ENCODE assay signal across 1 mouse cellular context in the genomic region with DNA sequence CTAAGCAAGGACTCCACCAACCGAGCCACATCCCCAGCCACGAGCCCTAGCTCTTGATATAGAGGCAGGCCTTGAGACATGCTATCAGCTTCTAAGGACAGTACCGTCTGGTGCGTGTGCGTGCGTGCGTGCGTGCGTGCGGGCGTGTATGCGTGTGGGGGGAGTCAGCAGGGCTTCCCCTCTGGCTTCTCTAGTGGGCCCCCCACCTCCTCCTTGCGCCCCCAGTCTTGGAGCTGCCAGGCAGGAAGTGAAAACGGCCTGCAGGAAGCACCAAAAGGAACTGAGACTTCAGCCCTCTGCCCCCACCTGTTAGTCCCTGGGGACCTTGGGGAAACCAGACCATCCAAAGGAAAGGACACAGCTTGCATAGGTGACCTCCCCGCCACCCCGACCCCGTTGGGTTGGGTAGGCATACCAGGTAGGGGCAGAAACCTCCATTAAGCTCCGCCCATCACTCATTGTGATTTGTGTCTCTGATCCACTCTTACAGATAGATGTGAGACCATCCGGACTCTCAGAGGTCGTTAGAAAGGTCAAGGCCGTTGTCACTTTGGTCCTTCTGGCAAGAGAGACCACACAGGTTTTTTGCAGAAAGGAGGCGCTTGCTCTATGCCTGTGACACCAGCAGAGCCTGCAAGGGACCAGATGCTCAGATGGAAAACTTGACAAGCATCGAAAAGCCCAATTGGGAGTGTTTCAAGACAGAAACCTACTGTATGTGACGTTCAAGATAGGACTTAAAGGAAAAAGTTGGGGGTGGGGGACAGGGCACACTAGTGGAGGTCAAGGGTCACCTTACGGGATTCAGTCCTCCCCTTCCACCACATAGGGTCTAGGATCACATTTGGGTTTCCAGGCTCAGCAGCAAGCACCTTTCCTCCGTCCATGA.
TF ChIP-seq lines count a peak whose summit lies in the region.

No protein-coding gene starts in this region.

TF ChIP-seq in CH12.LX, 34 proteins besides CTCF, POLR2A, EP300 and RAD21 (continued from another document):
- peak; percentile 96 for TF ChIP-seq CHD2 (IDR thresholded peaks at IDR 0.05; ENCODE audit: low read length)
- no peak for TF ChIP-seq GABPA (IDR thresholded peaks at IDR 0.05; ENCODE audit: insufficient replicate concordance, low read depth, low read length)
- no peak for TF ChIP-seq USF1 (IDR thresholded peaks at IDR 0.05; ENCODE audit: low read depth, low read length)
- no peak for TF ChIP-seq E2F4 (IDR thresholded peaks at IDR 0.05; ENCODE audit: insufficient replicate concordance, low read depth, low read length)
- TF ChIP-seq JUN (IDR thresholded peaks at IDR 0.05; ENCODE audit: insufficient read depth, low read depth, low read length), result peak; percentile 96
- TF ChIP-seq MAX (IDR thresholded peaks at IDR 0.05; ENCODE audit: low read length), result peak; percentile 33; the same call in 1 of the 2 replicates
- no peak; the same call in none of the 2 replicates for TF ChIP-seq SMC3 (IDR thresholded peaks at IDR 0.05; ENCODE audit: low read depth, low read length)
- TF ChIP-seq NRF1 (IDR thresholded peaks at IDR 0.05; ENCODE audit: low read depth, low read length), result peak; percentile 66
- peak; percentile 85 for TF ChIP-seq JUND (conservative IDR thresholded peaks at IDR 0.05; ENCODE audit: low read depth, low read length)
- TF ChIP-seq MEF2A (IDR thresholded peaks at IDR 0.05; ENCODE audit: borderline replicate concordance, low read depth, low read length), result peak; percentile 95
- TF ChIP-seq BHLHE40 (IDR thresholded peaks at IDR 0.05; ENCODE audit: low read depth, low read length), result peak; percentile 98
- TF ChIP-seq PAX5 (IDR thresholded peaks at IDR 0.05; ENCODE audit: low read length), result no peak
- 0 out of 2 replicates have a peak, but pooled peaks have one; percentile 29 for TF ChIP-seq TBP (conservative IDR thresholded peaks at IDR 0.05; ENCODE audit: low read depth, low read length)
- peak; percentile 13; the same call in 1 of the 2 replicates for TF ChIP-seq MXI1 (IDR thresholded peaks at IDR 0.05; ENCODE audit: low read depth, low read length)
